Mouse (Mus musculus) thymus, postnatal 10 days (tissue): ENCODE measurements around the gene Syn2.
A peak's percentile ranks its signal among the peaks of the same experiment; 100 is the strongest.

ENCODE experiments used
- DNase-seq, 2 experiments: peaks; one replicate each; pipeline ENCODE4 v3.0.0; 2021; ENCODE audit warnings: low spot score in 2 of 2

The Syn2 gene

DNA sequence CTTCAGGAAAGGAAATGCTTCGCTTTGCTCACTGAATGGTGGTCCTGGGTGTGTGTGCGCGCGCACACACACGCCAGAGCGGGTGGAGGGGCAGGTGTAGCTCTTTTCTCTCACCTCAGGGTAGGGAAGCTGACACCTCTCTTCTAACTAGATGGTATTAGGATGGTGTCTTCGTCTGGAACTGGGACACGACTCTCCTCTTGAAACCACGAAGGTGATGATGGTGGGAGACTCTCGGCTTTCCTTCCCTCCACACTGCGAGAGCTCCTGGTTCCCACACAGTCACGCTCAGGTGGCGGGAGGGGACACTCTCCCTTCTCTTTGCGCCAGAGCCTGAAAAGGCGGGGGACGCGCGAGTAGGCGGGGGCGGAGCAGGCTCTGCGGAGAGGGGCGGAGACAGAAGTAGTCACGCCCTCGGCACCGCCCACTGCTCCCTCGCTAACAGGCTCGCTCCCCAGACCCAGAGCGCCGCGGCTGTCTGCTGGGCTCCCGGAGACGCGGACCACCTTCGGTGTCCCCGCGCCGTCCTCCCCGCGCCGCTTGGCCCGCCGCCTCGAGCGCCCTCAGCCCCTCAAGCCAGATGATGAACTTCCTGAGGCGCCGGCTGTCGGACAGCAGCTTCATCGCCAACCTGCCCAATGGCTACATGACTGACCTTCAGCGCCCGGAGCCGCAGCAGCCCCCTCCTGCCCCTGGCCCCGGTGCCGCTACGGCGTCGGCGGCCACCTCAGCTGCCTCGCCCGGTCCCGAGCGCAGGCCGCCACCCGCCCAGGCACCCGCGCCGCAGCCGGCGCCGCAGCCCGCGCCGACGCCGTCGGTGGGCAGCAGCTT, at the start of gene Syn2:
Gene Syn2 (plus strand): TSS at position 402 of the 831 bp plus-strand sequence.
- peak; percentile 70 to 81 for DNase-seq

DNA sequence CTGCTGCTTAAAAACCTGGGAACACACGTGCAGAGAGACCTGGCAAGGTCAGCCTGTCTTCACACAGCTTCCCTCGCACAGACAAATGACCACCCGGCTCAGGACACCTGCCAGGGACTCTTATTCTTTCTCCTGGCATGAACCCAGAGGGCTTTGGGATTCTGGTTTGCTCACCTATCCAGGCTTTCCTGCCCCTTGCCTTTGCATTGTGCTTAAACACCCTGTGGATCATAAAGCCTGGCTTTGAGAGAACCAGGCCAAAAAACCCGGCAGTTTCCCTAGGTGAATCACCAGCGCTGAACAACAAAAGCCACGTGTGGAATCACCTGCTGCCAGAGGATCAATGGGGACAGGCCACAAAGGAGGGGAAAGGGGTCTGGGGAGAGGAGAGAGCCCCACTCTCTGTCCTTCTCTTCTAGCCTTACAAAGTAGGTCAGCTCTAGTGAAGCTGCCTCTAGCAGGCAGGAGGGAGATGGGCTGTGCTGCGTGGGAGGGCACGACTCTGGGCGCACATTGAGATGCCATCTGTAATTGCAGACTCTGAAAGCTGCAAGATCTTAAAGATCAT, 49.3 kb upstream of the Syn2 start:
- no peak for DNase-seq

- no peak for DNase-seq
These were observed 46.2 kb upstream of the Syn2 start for GRCm38 (mm10) chr6:115088314-115089106.

DNA sequence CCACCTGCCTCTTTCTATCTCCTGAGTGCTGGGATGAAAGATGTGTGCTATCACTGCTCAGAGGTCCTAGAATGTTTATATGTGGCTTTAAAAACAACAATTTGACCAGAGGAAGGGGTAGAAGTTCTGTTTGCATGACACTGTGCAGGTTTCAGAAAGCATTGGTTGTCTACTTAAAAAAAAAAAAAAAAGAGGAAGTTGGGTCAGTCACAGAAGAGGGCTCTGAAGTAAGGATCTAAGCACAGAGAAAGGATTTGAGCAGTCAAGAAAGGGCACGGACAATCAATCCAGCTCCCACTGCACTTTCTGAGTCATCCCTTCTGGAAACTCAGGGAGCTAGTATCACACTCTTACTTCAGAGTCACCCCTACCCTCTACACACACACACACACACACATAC, 43.0 kb upstream of the Syn2 start:
- no peak for DNase-seq

DNA sequence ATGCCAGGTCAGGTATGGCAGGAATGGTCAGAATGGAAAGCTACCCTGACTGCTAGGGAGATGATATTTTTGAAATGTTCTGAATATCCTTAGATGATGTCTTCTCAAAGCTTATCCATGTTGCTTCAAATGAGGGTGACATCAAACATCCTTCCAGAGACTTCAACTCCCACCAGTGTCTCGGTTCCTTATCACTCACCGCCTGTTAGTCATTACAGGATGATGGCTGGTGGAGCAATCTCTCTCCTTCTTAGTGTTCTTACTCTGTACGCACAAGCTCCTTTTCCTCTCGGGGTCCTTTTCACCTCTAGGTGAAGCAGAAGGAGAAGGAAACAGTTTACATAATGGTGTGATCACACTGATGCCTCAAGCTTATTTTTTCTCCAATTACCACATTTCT, 32.2 kb upstream of the Syn2 start:
- DNase-seq: no peak

DNA sequence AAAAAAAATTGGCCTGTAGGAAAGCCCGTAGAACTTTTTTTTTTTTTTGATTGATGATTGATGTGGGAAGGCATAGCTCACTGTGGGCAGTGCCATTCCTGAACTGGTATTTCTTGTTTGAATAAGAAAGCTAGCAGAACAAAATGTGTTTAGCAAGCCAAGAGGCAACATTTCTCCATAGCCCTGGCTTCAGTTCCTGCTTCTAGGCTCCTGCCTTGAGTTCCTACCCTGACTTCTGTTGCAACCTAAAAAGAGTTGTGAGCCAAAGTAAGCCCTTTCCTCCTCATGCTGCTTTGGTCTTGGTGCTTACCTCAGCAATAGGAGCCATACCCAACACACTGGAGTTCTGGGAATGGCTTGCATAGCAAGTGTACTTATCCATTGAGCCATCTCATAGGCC, 23.3 kb upstream of the Syn2 start:
- DNase-seq: no peak

GRCm38 (mm10) chr6:115122181-115122580, 12.5 kb upstream of the Syn2 start:
- no peak for DNase-seq

GRCm38 (mm10) chr6:115123262-115124201, 11.2 kb upstream of the Syn2 start:
- peak; percentile 77 to 83 for DNase-seq

- no peak for DNase-seq
These were observed 9.9 kb upstream of the Syn2 start for GRCm38 (mm10) chr6:115124675-115125357.

DNA sequence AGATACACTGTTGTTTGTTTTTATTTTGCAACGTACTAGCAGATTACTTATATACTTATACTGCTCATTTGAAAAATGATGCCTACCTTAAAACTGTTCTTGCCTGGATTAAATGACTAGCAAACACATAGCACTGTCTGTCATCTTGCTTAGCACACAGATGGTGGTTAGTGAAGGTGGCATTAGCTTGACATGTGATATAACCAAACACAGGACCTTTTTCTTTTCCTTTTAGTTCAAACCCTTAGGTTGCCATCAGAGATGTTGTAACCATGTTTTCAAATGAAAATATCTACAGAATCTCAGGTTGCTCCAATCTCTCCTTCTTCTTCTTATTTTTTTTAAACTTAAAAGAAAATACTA, 9.4 kb upstream of the Syn2 start:
- DNase-seq: no peak

GRCm38 (mm10) chr6:115126232-115126785, 8.4 kb upstream of the Syn2 start:
- DNase-seq: no peak

GRCm38 (mm10) chr6:115126851-115127250, 7.9 kb upstream of the Syn2 start:
- DNase-seq: no peak

- no peak for DNase-seq
These were observed 7.4 kb upstream of the Syn2 start for GRCm38 (mm10) chr6:115127255-115127824.

- DNase-seq: no peak
These were observed 589 bp downstream of the Syn2 start for GRCm38 (mm10) chr6:115135332-115135649.

DNA sequence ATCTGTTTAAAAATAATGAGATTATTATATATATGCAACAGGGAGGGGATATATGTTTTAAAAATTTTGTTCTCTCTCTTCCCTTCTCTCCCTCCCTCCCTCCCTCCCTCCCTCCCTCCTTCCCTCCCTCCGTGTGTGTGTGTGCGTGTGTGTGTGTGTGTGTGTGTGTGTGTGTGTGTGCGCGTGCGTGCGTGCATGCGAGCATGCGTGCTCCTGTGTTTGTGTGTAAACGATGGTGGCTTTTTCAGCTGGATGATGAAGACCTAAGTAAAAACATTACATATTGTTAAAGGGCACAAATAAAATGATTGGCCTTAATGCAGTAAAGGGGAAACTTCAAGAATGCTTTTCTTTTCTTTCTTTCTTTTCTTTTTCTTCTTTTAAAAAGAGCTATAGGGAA, 1.5 kb downstream of the Syn2 start:
- no peak for DNase-seq

- no peak for DNase-seq
These were observed 6.7 kb downstream of the Syn2 start for GRCm38 (mm10) chr6:115141446-115141845.

DNA sequence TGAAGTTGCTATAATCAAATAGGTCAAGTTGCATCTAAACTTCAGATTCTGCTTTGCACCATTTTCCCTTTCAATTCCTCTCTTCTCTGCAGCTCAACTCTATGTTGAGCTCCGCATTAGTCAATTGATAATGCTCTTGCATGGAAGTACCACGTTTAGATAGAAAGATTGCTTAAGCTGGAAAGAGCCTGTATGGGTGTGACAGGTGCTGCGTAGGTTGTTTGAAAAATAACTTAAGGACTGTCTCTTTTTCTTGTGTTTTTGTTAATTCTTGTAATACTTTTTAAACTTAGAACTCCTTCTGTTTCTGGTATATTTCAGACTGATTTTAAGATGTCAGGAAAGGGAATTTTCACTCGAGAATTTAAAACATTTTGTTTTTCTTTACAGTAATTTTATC, 26.5 kb downstream of the Syn2 start:
- no peak for DNase-seq

DNA sequence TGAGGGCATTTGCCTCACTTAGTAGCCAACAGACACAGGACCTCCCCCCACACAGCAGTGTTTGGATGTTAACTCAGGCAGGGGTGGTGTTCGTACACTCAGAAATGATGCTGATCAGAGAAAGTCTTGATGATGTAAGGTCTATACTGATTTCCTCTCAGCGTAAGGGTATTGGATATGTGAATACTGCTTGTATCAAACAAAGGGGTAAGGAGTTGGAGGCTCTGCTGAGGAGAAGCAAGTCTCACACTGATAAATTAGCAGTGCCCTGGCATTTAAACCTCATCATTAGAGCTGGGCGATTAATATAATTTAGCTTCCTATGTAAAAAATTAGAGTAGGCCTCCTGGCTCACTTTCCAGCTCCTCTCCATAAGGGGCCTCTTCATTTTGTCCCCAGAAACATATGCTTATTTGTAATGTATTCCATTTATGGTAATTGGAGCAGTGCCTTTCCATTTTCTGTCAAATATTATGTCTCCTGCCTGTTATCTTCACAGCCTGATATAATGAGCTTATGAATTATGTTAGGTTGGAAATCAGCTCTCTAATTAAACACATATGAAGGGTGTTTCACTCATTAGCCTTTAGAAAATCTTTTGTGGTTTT, 31.3 kb downstream of the Syn2 start:
- no peak for DNase-seq

GRCm38 (mm10) chr6:115168921-115169320, 34.2 kb downstream of the Syn2 start:
- DNase-seq: no peak

DNA sequence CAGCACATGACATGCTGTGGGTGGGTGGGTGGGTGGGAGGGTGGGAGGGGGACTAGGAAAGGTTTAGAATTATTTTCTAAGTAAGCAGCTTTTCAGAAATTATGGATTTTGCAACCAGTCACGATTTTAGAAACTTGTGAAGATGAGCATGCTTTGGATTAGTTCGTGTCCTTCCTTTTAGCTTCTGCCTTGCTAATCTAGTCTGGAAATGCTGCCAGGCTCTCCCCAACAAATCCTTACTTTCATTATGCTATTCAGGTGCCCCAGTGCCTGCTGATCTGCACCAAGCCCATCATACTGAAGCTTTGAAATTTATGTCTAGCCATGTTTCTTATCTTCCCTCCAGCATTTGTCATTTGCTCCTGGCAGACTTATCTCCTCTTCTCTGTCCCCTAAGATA, 34.8 kb downstream of the Syn2 start:
- DNase-seq: no peak
